Mouse (Mus musculus): ENCODE data around the gene Lrmda. TPM values are rescaled to one million over a fixed set of nuclear protein-coding genes. Genes with fewer than 3 reads are reported as not detected.

Lrmda gene
- polyA plus RNA-seq, 1 experiment from 2014 or later, result 0.53 TPM

DNA sequence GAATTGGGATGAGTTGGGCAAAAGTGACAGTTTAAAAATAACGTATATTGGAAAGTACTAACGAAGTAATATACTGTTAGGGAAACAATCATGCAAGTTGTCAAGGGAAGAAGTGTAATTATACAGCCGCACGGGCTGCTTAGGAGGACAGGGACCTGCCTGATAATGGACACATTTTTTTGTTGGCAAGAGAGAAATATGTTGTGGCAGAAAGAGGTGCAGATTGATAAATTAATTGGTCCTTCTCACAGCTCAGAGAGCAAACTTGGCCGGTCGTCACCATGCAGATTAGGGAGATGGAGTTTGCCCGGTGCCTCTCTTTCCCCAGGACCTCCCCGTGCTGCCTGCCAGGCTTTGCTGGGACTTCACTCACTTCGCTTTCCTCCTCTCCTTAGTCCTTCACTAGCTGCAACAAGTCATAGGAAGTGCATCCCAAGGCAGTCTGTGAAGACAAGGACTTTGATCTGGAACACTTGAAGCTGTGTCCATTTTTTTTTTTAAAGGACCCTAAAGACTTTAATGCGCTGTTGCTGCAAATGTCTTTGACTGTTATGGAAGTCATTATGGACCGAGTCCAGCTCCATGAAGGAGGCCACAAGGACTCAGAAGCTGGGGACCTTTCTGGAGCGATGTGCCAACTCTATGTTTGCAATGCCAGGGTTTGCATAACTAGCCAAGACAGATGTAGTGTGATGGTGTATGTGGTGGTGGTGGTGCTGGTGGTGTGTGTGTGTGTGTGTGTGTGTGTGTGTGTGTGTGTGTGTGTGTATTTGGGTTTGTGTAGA lies 179.3 kb downstream of the Lrmda start:
- no peaks in the 10 kb centered on the region for H3K9me3 ChIP-seq (ENCODE audit: control insufficient read depth, low read length)
- no peak overlapping the region for H3K9ac ChIP-seq (ENCODE audit: low read depth, low read length)
- H3K27me3 ChIP-seq (ENCODE audit: control insufficient read depth, insufficient read depth, low read length), result no peaks in the 10 kb centered on the region; the same call in 1 of the 2 replicates
- no peak overlapping the region for H3K4me2 ChIP-seq (replicated peaks; ENCODE audit: low read depth, low read length)
- no peak for ATAC-seq (ENCODE audit: low FRiP score, low TSS enrichment)
- H3K4me3 ChIP-seq (ENCODE audit: low read length), result no peak overlapping the region
- 78% methylated on average over 12 of the region's 12 CpGs for WGBS
- no peaks in the 10 kb centered on the region for H3K36me3 ChIP-seq (ENCODE audit: control insufficient read depth, insufficient read depth, low read length)
- H3K4me1 ChIP-seq (ENCODE audit: control insufficient read depth, insufficient read depth, low read length), result no peaks in the 10 kb centered on the region
- no peak overlapping the region for H3K27ac ChIP-seq (ENCODE audit: low read depth, low read length)

- Histone ChIP-seq H3K27ac (ENCODE audit: low read depth, low read length) (no peak overlapping the region), H3K27me3 (ENCODE audit: control insufficient read depth, insufficient read depth, low read length) (no peaks in the 10 kb centered on the region; the same call in 1 of the 2 replicates), H3K36me3 (ENCODE audit: control insufficient read depth, insufficient read depth, low read length) (no peaks in the 10 kb centered on the region), H3K4me2 (replicated peaks; ENCODE audit: low read depth, low read length) (no peak overlapping the region), H3K9ac (ENCODE audit: low read depth, low read length) (no peak overlapping the region), H3K9me3 (ENCODE audit: control insufficient read depth, low read length) (no peaks in the 10 kb centered on the region), H3K4me3 (ENCODE audit: low read length) (no peak overlapping the region), H3K4me1 (ENCODE audit: control insufficient read depth, insufficient read depth, low read length) (no peaks in the 10 kb centered on the region)
- WGBS, result 37% methylated on average over 2 of the region's 2 CpGs
- no peak for ATAC-seq (ENCODE audit: low FRiP score, low TSS enrichment)
Observed at GRCm38 (mm10) chr14:22201667-22202066, 182.2 kb downstream of the Lrmda start.

DNA sequence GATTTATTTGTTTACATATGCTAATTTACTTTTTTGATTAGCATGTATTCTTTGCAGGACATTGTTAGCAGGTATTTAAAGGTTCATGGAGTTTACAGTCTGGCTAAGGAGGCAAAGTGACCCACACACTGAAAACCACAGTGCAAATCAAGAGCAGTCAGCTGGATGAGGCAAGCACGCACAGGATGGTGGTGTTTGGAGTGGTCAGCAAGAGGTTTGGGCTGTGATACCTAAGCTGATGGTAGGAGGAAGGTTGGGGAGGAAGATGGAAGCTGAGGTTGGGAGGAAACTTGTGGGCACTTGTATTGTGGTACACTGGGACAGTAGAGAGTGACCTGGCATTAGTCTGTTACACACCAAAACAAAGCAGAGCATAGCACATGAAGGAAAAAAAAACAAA lies 191.1 kb downstream of the Lrmda start:
- WGBS, result 87% methylated on average over 1 of the region's 1 CpGs
- no peak overlapping the region for H3K4me2 ChIP-seq (replicated peaks; ENCODE audit: low read depth, low read length)
- no peaks in the 10 kb centered on the region for H3K9me3 ChIP-seq (ENCODE audit: control insufficient read depth, low read length)
- no peak overlapping the region for H3K9ac ChIP-seq (ENCODE audit: low read depth, low read length)
- no peak overlapping the region for H3K4me3 ChIP-seq (ENCODE audit: low read length)
- H3K36me3 ChIP-seq (ENCODE audit: control insufficient read depth, insufficient read depth, low read length), result no peaks in the 10 kb centered on the region
- peaks cover 6% of the 10 kb centered on the region; the same call in 1 of the 2 replicates for H3K4me1 ChIP-seq (ENCODE audit: control insufficient read depth, insufficient read depth, low read length)
- H3K27ac ChIP-seq (ENCODE audit: low read depth, low read length), result no peak overlapping the region
- H3K27me3 ChIP-seq (ENCODE audit: control insufficient read depth, insufficient read depth, low read length), result peaks cover 13% of the 10 kb centered on the region
- ATAC-seq (ENCODE audit: low FRiP score, low TSS enrichment), result no peak

DNA sequence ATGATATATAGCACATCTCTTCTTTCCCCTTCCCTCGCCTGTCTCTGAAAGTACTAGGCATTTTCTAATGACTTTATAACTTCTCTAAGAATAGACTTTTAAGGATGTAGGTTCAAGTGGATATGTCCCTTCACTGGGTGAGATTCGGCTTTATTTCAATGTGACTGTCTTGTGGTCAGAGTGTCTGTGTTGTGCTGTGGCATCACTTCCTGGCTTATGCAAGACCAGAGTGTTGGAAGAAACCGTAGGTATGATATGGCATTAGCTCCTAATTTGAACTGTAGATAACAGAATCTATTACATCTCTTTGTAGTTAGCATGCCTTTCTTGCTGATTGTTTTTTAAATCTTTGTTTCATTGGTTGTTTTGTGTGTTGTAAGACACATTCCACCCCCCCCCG lies 198.7 kb downstream of the Lrmda start:
- Histone ChIP-seq H3K27me3 (ENCODE audit: control insufficient read depth, insufficient read depth, low read length) (peaks cover 4% of the 10 kb centered on the region; the same call in 1 of the 2 replicates), H3K4me2 (replicated peaks; ENCODE audit: low read depth, low read length) (no peak overlapping the region), H3K9me3 (ENCODE audit: control insufficient read depth, low read length) (peaks cover 7% of the 10 kb centered on the region), H3K9ac (ENCODE audit: low read depth, low read length) (no peak overlapping the region), H3K36me3 (ENCODE audit: control insufficient read depth, insufficient read depth, low read length) (no peaks in the 10 kb centered on the region), H3K4me1 (ENCODE audit: control insufficient read depth, insufficient read depth, low read length) (peaks cover 6% of the 10 kb centered on the region), H3K4me3 (ENCODE audit: low read length) (no peak overlapping the region), H3K27ac (ENCODE audit: low read depth, low read length) (no peak overlapping the region)
- ATAC-seq (ENCODE audit: low FRiP score, low TSS enrichment), result no peak
- WGBS, result 82% methylated on average over 4 of the region's 4 CpGs

DNA sequence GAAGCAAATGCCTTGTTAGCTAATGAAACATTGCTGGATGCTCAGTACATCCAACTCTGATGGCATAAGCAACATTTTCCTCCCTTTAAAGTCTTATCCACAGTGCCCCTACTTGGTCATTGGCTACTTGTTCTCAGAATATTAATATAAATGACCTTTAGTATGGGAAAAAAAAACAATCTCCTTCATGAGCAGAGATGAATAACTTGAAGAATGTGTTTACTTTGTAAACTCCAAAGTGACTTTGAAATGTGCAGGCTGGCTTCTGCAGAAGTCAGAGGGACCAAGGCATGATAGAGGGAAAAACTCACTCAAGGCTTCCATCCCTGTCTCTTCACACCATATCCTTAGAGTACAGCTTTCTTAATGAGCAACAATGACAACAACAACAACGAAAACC lies 202.5 kb downstream of the Lrmda start:
- 73% methylated on average over 1 of the region's 1 CpGs for WGBS
- no peak for ATAC-seq (ENCODE audit: low FRiP score, low TSS enrichment)

DNA sequence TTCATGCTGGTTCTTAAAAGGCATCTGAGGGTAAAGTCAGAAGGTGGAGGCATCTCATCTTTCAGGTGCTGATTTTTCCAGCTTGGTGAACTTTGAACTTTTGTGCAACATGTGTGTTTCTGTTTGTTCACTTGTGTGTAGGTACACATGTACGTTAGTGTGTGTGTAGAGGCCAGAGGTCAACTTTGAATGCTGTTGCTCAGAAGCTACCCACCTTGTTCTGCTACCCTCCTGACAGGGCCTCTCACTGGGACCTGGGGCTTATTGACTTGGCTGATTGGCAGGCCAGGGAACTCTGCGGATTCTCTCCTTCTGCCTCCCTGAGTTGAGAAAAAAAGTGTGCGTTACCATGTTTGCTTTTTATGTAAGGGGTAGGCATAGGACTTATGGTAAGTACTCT lies 203.1 kb downstream of the Lrmda start:
- ATAC-seq (ENCODE audit: low FRiP score, low TSS enrichment), result no peak
- Histone ChIP-seq H3K36me3 (ENCODE audit: control insufficient read depth, insufficient read depth, low read length) (no peaks in the 10 kb centered on the region), H3K9me3 (ENCODE audit: control insufficient read depth, low read length) (peaks cover 11% of the 10 kb centered on the region), H3K4me2 (replicated peaks; ENCODE audit: low read depth, low read length) (no peak overlapping the region), H3K9ac (ENCODE audit: low read depth, low read length) (no peak overlapping the region), H3K27ac (ENCODE audit: low read depth, low read length) (no peak overlapping the region), H3K4me3 (ENCODE audit: low read length) (no peak overlapping the region), H3K27me3 (ENCODE audit: control insufficient read depth, insufficient read depth, low read length) (peaks cover 4% of the 10 kb centered on the region; the same call in 1 of the 2 replicates), H3K4me1 (ENCODE audit: control insufficient read depth, insufficient read depth, low read length) (no peaks in the 10 kb centered on the region; the same call in 1 of the 2 replicates)
- WGBS, result 75% methylated on average over 3 of the region's 3 CpGs

More for the DNA sequence above, 202.5 kb downstream of the Lrmda start:
- Histone ChIP-seq H3K36me3 (ENCODE audit: control insufficient read depth, insufficient read depth, low read length) (no peaks in the 10 kb centered on the region), H3K9ac (ENCODE audit: low read depth, low read length) (no peak overlapping the region), H3K4me3 (ENCODE audit: low read length) (no peak overlapping the region), H3K4me1 (ENCODE audit: control insufficient read depth, insufficient read depth, low read length) (no peaks in the 10 kb centered on the region; the same call in 1 of the 2 replicates), H3K27ac (ENCODE audit: low read depth, low read length) (no peak overlapping the region), H3K4me2 (replicated peaks; ENCODE audit: low read depth, low read length) (no peak overlapping the region), H3K9me3 (ENCODE audit: control insufficient read depth, low read length) (peaks cover 11% of the 10 kb centered on the region), H3K27me3 (ENCODE audit: control insufficient read depth, insufficient read depth, low read length) (peaks cover 4% of the 10 kb centered on the region; the same call in 1 of the 2 replicates)

- Histone ChIP-seq H3K27ac (ENCODE audit: low read depth, low read length) (no peak overlapping the region), H3K4me2 (replicated peaks; ENCODE audit: low read depth, low read length) (no peak overlapping the region), H3K4me3 (ENCODE audit: low read length) (no peak overlapping the region), H3K27me3 (ENCODE audit: control insufficient read depth, insufficient read depth, low read length) (no peaks in the 10 kb centered on the region), H3K36me3 (ENCODE audit: control insufficient read depth, insufficient read depth, low read length) (no peaks in the 10 kb centered on the region), H3K9me3 (ENCODE audit: control insufficient read depth, low read length) (peaks cover 4% of the 10 kb centered on the region; the same call in 1 of the 2 replicates), H3K9ac (ENCODE audit: low read depth, low read length) (no peak overlapping the region), H3K4me1 (ENCODE audit: control insufficient read depth, insufficient read depth, low read length) (no peaks in the 10 kb centered on the region; the same call in 1 of the 2 replicates)
- no peak for ATAC-seq (ENCODE audit: low FRiP score, low TSS enrichment)
- WGBS, result 80% methylated on average over 2 of the region's 2 CpGs
Observed at GRCm38 (mm10) chr14:22226205-22226604, 206.7 kb downstream of the Lrmda start.

DNA sequence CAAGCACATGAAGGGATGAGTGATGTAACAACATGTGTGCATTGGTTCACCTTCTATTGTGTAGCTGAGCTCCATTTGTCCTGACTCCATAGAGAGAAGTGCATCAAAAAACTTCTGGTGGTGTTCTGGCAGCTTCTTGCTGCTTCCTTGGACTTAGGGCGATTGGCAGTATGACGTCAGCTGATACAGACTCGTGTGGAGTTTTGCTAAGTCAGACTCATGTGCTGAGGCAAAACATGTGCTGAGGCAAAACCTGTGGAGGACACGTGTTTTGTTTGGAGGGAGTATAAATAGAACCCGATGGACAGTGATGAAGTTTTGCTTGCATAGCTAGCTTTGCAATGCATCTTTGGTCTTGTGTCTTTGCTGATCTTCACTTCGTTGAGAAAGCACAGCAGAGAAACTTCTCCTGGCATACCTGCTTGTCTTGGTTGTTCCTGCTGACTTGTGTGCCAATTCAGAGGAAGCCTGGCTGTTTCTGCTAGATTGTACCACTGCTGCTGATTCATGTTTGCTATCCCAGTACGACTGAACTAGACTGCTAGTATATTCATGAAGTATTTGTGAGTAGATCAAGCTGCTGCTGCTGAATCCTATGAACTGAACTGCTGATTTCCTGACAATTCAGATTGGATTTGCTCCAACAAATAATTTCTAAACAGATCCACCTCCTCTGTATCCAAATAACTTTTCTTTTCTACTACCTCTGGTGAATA lies 208.9 kb downstream of the Lrmda start:
- H3K9ac ChIP-seq (ENCODE audit: low read depth, low read length), result no peak overlapping the region
- no peaks in the 10 kb centered on the region for H3K36me3 ChIP-seq (ENCODE audit: control insufficient read depth, insufficient read depth, low read length)
- H3K4me3 ChIP-seq (ENCODE audit: low read length), result no peak overlapping the region
- ATAC-seq (ENCODE audit: low FRiP score, low TSS enrichment), result no peak
- peaks cover under 1% of the 10 kb centered on the region; the same call in 1 of the 2 replicates for H3K9me3 ChIP-seq (ENCODE audit: control insufficient read depth, low read length)
- no peaks in the 10 kb centered on the region for H3K4me1 ChIP-seq (ENCODE audit: control insufficient read depth, insufficient read depth, low read length)
- H3K4me2 ChIP-seq (replicated peaks; ENCODE audit: low read depth, low read length), result no peak overlapping the region
- no peak overlapping the region for H3K27ac ChIP-seq (ENCODE audit: low read depth, low read length)
- 84% methylated on average over 7 of the region's 7 CpGs for WGBS
- H3K27me3 ChIP-seq (ENCODE audit: control insufficient read depth, insufficient read depth, low read length), result no peaks in the 10 kb centered on the region

DNA sequence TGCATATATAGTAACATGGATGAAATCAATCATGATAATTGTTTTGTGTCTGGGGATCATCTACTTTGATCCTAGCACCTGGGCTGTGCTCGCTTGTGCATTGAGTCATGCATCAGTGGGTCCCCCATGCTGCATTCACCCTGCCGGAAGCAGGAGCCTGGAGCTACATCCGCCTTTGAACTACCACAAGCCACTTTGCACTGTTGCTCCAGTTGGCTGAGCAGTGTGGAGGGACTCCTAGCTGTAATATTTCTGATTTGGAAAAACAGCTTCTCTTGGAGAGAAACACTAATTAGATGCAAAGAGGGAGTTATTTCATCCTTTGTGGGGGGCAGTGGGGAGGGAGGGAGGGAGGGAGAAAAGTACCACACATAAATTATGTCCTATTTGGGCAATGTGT lies 220.8 kb downstream of the Lrmda start:
- H3K4me1 ChIP-seq (ENCODE audit: control insufficient read depth, insufficient read depth, low read length), result no peaks in the 10 kb centered on the region
- no peaks in the 10 kb centered on the region for H3K27me3 ChIP-seq (ENCODE audit: control insufficient read depth, insufficient read depth, low read length)
- H3K27ac ChIP-seq (ENCODE audit: low read depth, low read length), result no peak overlapping the region; the same call in 1 of the 2 replicates
- H3K36me3 ChIP-seq (ENCODE audit: control insufficient read depth, insufficient read depth, low read length), result no peaks in the 10 kb centered on the region
- no peak overlapping the region for H3K4me3 ChIP-seq (ENCODE audit: low read length)
- no peaks in the 10 kb centered on the region for H3K9me3 ChIP-seq (ENCODE audit: control insufficient read depth, low read length)
- H3K9ac ChIP-seq (ENCODE audit: low read depth, low read length), result no peak overlapping the region
- 28% methylated on average over 3 of the region's 3 CpGs for WGBS
- ATAC-seq (ENCODE audit: low FRiP score, low TSS enrichment), result peak; percentile 87
- H3K4me2 ChIP-seq (replicated peaks; ENCODE audit: low read depth, low read length), result no peak overlapping the region

All from kidney, embryonic 14.5 days (tissue).